ENCODE assay signal across 8 mouse cellular contexts in the genomic region with DNA sequence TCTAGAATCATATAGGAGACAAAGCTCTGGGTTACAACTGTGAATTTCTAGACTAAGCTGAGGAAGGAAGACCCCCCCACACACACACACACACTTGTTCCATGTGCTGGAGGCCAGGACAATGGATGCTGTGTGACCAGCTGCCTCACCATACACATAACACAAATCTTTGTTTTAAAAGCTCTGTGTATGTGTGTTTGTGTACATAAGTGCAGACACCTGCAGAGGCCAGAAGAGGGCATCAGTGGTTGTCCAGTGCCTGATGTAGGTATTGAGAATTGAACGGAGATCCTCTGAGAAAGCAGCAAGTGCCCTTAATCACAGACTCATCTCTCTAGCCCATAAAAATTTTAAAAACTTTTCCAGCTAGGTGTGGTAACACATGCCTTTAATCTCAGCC. TPM values are rescaled to one million over a fixed set of nuclear protein-coding genes. Genes with fewer than 3 reads are reported as not detected.
DNase-seq lines count a peak whose midpoint lies in the region; TF ChIP-seq lines count a peak whose summit lies in the region.
"Had no signal": no experiment of that assay in that cellular context is flagged by ENCODE, and none has a peak within 500 bp of the region (broad histone marks: within the 10 kb centered on the region; RNA-seq: fewer than 3 reads in every experiment).

No protein-coding gene starts in this region.

- DNase-seq in kidney, adult 2 months: peak; percentile 36
- DNase-seq in kidney, adult 18-20 months: no peak
- peak; percentile 34 for DNase-seq in retina, postnatal 1 day
- DNase-seq in retina, embryonic 14.5 days (ENCODE audit: low spot score): no peak
- no peak for DNase-seq in spleen, postnatal 4 days (ENCODE audit: low spot score in 2 of 2)
- DNase-seq in right cerebral cortex, postnatal 25 days: no peak

- peak; percentile 50 for TF ChIP-seq CTCF in kidney, adult 2 months (conservative IDR thresholded peaks at IDR 0.05; ENCODE audit: insufficient read depth, insufficient read length, low read depth, low read length)
- TF ChIP-seq CTCF in cortical plate, adult 2 months (IDR thresholded peaks at IDR 0.05; ENCODE audit: extremely low read depth, insufficient read depth, low read length): 0 out of 2 replicates have a peak, but pooled peaks have one; percentile 14

- no peaks in the 10 kb centered on the region for H3K36me3 ChIP-seq in kidney, adult 2 months (ENCODE audit: control insufficient read depth, insufficient read depth, low read length)

- 40% methylated on average over 1 of the region's 1 CpGs for WGBS in kidney, adult 2 months

- H3K4me3 ChIP-seq in kidney, adult 2 months (ENCODE audit: insufficient read depth, low read depth, low read length): no peak overlapping the region
- H3K4me3 ChIP-seq in cortical plate, adult 2 months (ENCODE audit: insufficient read depth, low read length): no peak overlapping the region
- H3K4me3 ChIP-seq: forebrain, embryonic 13.5 days had no signal

- no peaks in the 10 kb centered on the region for H3K27me3 ChIP-seq in kidney, adult 2 months (replicated peaks; ENCODE audit: control insufficient read depth, insufficient read depth, low read length)
- H3K27me3 ChIP-seq: forebrain, embryonic 13.5 days had no signal

- peaks cover 11% of the 10 kb centered on the region; the same call in 1 of the 2 replicates for H3K4me1 ChIP-seq in kidney, adult 2 months (ENCODE audit: control insufficient read depth, insufficient read depth, low read length)
- peaks cover 11% of the 10 kb centered on the region for H3K4me1 ChIP-seq in cortical plate, adult 2 months (ENCODE audit: control insufficient read depth, insufficient read depth, low read length)

- H3K27ac ChIP-seq in kidney, adult 2 months (ENCODE audit: insufficient read depth, low read depth, low read length): no peak overlapping the region
- no peak overlapping the region for H3K27ac ChIP-seq in cortical plate, adult 2 months (ENCODE audit: insufficient read depth, low read length)
- H3K27ac ChIP-seq: forebrain, embryonic 13.5 days had no signal

- TF ChIP-seq POLR2A in kidney, adult 2 months (IDR thresholded peaks at IDR 0.05; ENCODE audit: low read depth, low read length): no peak
- no peak for TF ChIP-seq POLR2A in cortical plate, adult 2 months (IDR thresholded peaks at IDR 0.05; ENCODE audit: extremely low read depth, insufficient read depth, low read length)

RNA-seq across cellular contexts. Expression of a gene that starts 1.7 kb away (rescaled TPM):
- 30.3 and 31.9 TPM in 2 replicates for polyA plus RNA-seq in kidney, adult 2 months (2012; rRNA removed)
- 71.4 and 72.9 TPM in 2 replicates for polyA plus RNA-seq in cortical plate, adult 2 months (2012; rRNA removed)

RNA-seq across cellular contexts. Expression of a gene that starts 20.7 kb away (rescaled TPM):
- 0.77 TPM in 2 replicates for polyA plus RNA-seq in kidney, adult 2 months (2012; rRNA removed)
- 0.68 and 0.81 TPM in 2 replicates for polyA plus RNA-seq in cortical plate, adult 2 months (2012; rRNA removed)

RNA-seq across cellular contexts. Expression of a gene that starts 20.8 kb away (rescaled TPM):
- 6.8 and 7.2 TPM in 2 replicates for polyA plus RNA-seq in kidney, adult 2 months (2012; rRNA removed)
- 8.1 and 8.9 TPM in 2 replicates for polyA plus RNA-seq in cortical plate, adult 2 months (2012; rRNA removed)

RNA-seq across cellular contexts. Expression of a gene that starts 52.1 kb away (rescaled TPM):
- 33.5 and 35.7 TPM in 2 replicates for polyA plus RNA-seq in kidney, adult 2 months (2012; rRNA removed)
- polyA plus RNA-seq in cortical plate, adult 2 months (2012; rRNA removed): 44.0 and 47.3 TPM in 2 replicates

Comparison
In these comparisons a context has a peak if more than half of its experiments do, and no peak if none do; other contexts are left out.
1. DNase-seq: peak in kidney, adult 2 months (single experiment) and retina, postnatal 1 day (single experiment); none in kidney, adult 18-20 months (single experiment), retina, embryonic 14.5 days (single experiment), spleen, postnatal 4 days (0 of 2) and right cerebral cortex, postnatal 25 days (single experiment).